Mouse (Mus musculus) G1E (cell line): ENCODE data around the gene Rbm14.

ENCODE experiments used
- CTCF ChIP-seq: IDR thresholded peaks from 2 replicates; pipeline ENCODE4 v1.5.1; 2012; ENCODE audit warnings: low read depth, low read length, inconsistent platforms, mixed read lengths
- GATA1 ChIP-seq: IDR thresholded peaks from 2 replicates; pipeline ENCODE4 v1.6.1; 2012; ENCODE audit warnings: borderline replicate concordance, low read length, inconsistent platforms, mixed read lengths
- GATA2 ChIP-seq: IDR thresholded peaks from 2 replicates; pipeline ENCODE4 v1.6.1; 2012; ENCODE audit warnings: low read depth, low read length, inconsistent platforms, borderline replicate concordance
- POLR2AphosphoS5 ChIP-seq: IDR thresholded peaks from 2 replicates; pipeline ENCODE4 v1.6.1; 2012; ENCODE audit warnings: low read depth, low read length, inconsistent platforms; ENCODE audit not compliant: insufficient replicate concordance
- TAL1 ChIP-seq: conservative IDR thresholded peaks from 2 replicates; pipeline ENCODE4 v1.6.1; 2012; ENCODE audit warnings: low read depth, low read length, inconsistent platforms, mixed read lengths

DNA sequence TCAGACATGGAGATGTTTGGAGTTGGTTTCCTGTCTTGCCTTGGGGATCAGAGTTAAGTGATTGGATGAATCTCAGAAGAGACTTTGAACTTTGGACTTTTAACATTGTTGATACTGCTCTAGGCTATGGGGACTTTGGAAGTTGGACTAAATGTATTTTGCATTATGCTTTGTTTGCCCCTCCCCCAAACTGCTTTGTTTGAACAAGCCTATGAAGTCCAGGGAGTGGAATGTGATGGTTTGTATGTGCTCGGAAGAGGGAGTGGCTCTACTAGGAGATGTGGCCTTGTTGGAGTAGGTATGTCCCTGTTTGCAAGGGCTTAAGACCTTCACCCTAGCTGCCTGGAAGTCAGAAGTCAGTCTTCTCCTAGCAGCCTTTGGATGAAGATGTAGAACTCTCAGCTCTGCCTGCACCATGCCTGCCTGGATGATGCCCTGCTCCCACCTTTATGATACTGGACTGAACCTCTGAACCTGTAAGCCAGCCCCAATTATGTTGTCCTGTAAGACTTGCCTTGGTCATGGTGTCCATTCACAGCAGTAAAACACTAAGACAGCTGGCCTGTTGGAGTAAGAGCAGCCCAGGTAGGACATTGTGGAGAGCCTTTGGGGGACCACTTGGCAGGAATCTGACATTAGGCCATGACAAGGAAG, 5.9 kb upstream of the Rbm14 start:
- no peak for TF ChIP-seq CTCF
- no peak for TF ChIP-seq GATA1
- no peak for TF ChIP-seq TAL1
- no peak for TF ChIP-seq GATA2
- TF ChIP-seq POLR2AphosphoS5: no peak
